In the genomic region with DNA sequence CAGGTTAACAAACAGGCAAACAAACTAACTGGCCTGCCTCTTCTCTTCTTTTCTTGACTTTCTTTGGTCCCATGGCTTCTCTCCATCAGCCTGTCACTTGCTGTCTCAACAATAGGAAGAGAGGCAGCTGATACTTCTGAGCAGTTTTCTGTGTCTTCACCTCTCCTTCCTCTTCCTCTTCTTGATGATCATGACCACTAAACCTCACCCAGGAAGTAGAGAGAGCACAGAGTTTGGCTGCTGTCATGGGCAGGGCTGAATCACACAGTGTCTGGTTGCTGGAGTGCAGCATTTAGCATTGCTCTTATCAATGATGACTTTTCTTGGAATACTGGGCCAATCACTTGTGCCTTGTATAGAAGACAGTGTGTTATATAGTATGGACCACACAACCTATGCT, we compare ENCODE assay signal across 21 mouse cellular contexts. TPM values are rescaled to one million over a fixed set of nuclear protein-coding genes. Genes with fewer than 3 reads are reported as not detected.
DNase-seq lines count a peak whose midpoint lies in the region; ATAC-seq and TF ChIP-seq lines count a peak whose summit lies in the region.
"Had no signal": no experiment of that assay in that cellular context is flagged by ENCODE, and none has a peak within 500 bp of the region (broad histone marks: within the 10 kb centered on the region; RNA-seq: fewer than 3 reads in every experiment).

No protein-coding gene starts in this region.

- no peaks in the 10 kb centered on the region for H3K4me1 ChIP-seq in heart, embryonic 11.5 days (ENCODE audit: control insufficient read depth, insufficient read depth, low read length)
- H3K4me1 ChIP-seq in hindbrain, postnatal 0 days (ENCODE audit: insufficient read depth, low read length): no peaks in the 10 kb centered on the region
- H3K4me1 ChIP-seq: limb, embryonic 13.5 days; liver, embryonic 15.5 days had no signal

- ATAC-seq in heart, embryonic 11.5 days (replicated peaks; ENCODE audit: insufficient number of reproducible peaks, low FRiP score, low TSS enrichment): no peak
- ATAC-seq in common myeloid progenitor, adult 5-6 weeks (replicated peaks; ENCODE audit: low read depth, poor library complexity, severe bottlenecking): peak; percentile 65
- ATAC-seq in hindbrain, postnatal 0 days: no peak
- ATAC-seq: forebrain, embryonic 16.5 days; intestine, embryonic 16.5 days had no signal

- H3K9me3 ChIP-seq in heart, embryonic 11.5 days (replicated peaks; ENCODE audit: control insufficient read depth, low read length): no peaks in the 10 kb centered on the region; the same call in 1 of the 2 replicates
- H3K9me3 ChIP-seq in hindbrain, postnatal 0 days (ENCODE audit: low read length): no peaks in the 10 kb centered on the region
- H3K9me3 ChIP-seq: limb, embryonic 13.5 days; liver, embryonic 15.5 days had no signal

- H3K27ac ChIP-seq in heart, embryonic 11.5 days (ENCODE audit: low read depth, low read length): no peak overlapping the region
- H3K27ac ChIP-seq in hindbrain, postnatal 0 days: no peak overlapping the region
- H3K27ac ChIP-seq: gastrocnemius, adult 2 months; heart, adult 2 months; kidney, postnatal 0 days; limb, embryonic 13.5 days; liver, embryonic 15.5 days had no signal

- H3K36me3 ChIP-seq in heart, embryonic 11.5 days (ENCODE audit: control insufficient read depth, insufficient read depth, low read length): no peaks in the 10 kb centered on the region
- no peaks in the 10 kb centered on the region for H3K36me3 ChIP-seq in hindbrain, postnatal 0 days (ENCODE audit: insufficient read depth, low read length)
- H3K36me3 ChIP-seq: limb, embryonic 13.5 days; liver, embryonic 15.5 days had no signal

- TF ChIP-seq CTCF in hindbrain, postnatal 0 days (IDR thresholded peaks at IDR 0.05; ENCODE audit: low read depth): no peak

- DNase-seq in heart, adult 11 months: peak; percentile 93
- peak; percentile 33 for DNase-seq in CD4-positive, CD25-positive, alpha-beta regulatory T cell, adult 2 months (ENCODE audit: low read depth, low spot score)
- DNase-seq in monocyte, adult 2 months (ENCODE audit: low read depth in 1 of 2, low spot score in 2 of 2): peak; percentile 29 to 38
- DNase-seq in embryo, embryonic 11 days: no peak
- no peak for DNase-seq in adrenal gland, postnatal 14 days
- DNase-seq in hindbrain, postnatal 0 days (ENCODE audit: low spot score): no peak
- DNase-seq: cerebellum, adult 11-12 months; cerebellum, postnatal 25 days; gastrocnemius, adult 2 months; lung, postnatal 14 days; midbrain, embryonic 14.5 days; right cerebral cortex, postnatal 25 days; thymus, postnatal 4 days had no signal

- no peak overlapping the region for H3K9ac ChIP-seq in heart, embryonic 11.5 days (ENCODE audit: low read depth, low read length)
- H3K9ac ChIP-seq in hindbrain, postnatal 0 days (replicated peaks; ENCODE audit: low read length): no peak overlapping the region
- H3K9ac ChIP-seq: limb, embryonic 13.5 days; liver, embryonic 15.5 days had no signal

- H3K4me3 ChIP-seq in heart, embryonic 11.5 days (ENCODE audit: low read depth, low read length): no peak overlapping the region
- H3K4me3 ChIP-seq in hindbrain, postnatal 0 days (ENCODE audit: low read length): no peak overlapping the region
- H3K4me3 ChIP-seq: gastrocnemius, adult 2 months; heart, adult 2 months; limb, embryonic 13.5 days; liver, embryonic 15.5 days had no signal

- H3K4me2 ChIP-seq in heart, embryonic 11.5 days: no peak overlapping the region
- no peak overlapping the region for H3K4me2 ChIP-seq in hindbrain, postnatal 0 days (ENCODE audit: low read depth, low read length)
- H3K4me2 ChIP-seq: limb, embryonic 13.5 days; liver, embryonic 15.5 days had no signal

- H3K27me3 ChIP-seq in heart, embryonic 11.5 days (ENCODE audit: control insufficient read depth, insufficient read depth, low read length): no peaks in the 10 kb centered on the region
- H3K27me3 ChIP-seq in hindbrain, postnatal 0 days (ENCODE audit: insufficient read depth, low read length): no peaks in the 10 kb centered on the region
- H3K27me3 ChIP-seq: limb, embryonic 13.5 days; liver, embryonic 15.5 days had no signal

RNA-seq across cellular contexts. Expression of gene Alcam, which starts 14.6 kb away (rescaled TPM):
- 29.7 and 42.3 TPM in 2 replicates for polyA plus RNA-seq in heart, embryonic 11.5 days (2014; fragmentation: Nextera tagmentation; extraction: Ambion mirVana)
- 14.7 and 16.9 TPM in 2 replicates for total RNA-seq in common myeloid progenitor, adult 5-6 weeks (2017)
- 37.9 and 43.7 TPM in 2 replicates for total RNA-seq in adrenal gland, postnatal 14 days (2021)
- 106 and 115 TPM in 2 replicates for total RNA-seq in hindbrain, postnatal 0 days (2014; rRNA removed)
- 40.3 and 40.8 TPM in 2 replicates for polyA plus RNA-seq in hindbrain, postnatal 0 days (2015; fragmentation: Nextera tagmentation; extraction: Ambion mirVana)

Comparison
In these comparisons a context has a peak if more than half of its experiments do, and no peak if none do; other contexts are left out.
1. DNase-seq: peak in heart, adult 11 months (single experiment), CD4-positive, CD25-positive, alpha-beta regulatory T cell, adult 2 months (single experiment) and monocyte, adult 2 months (2 of 2); none in embryo, embryonic 11 days (single experiment), adrenal gland, postnatal 14 days (single experiment) and hindbrain, postnatal 0 days (single experiment).